Mouse (Mus musculus) gastrocnemius, adult 2 months (tissue): ENCODE results near the gene Ankdd1a. TPM values are rescaled to one million over a fixed set of nuclear protein-coding genes. Genes with fewer than 3 reads are reported as not detected.
A peak's percentile ranks its signal among the peaks of the same experiment; 100 is the strongest.

Experiments used
- DNase-seq: peaks from one replicate; pipeline ENCODE4 v3.0.0; 2022
- H3K27ac ChIP-seq: fragments of 200-600 bp; 2 replicates; pipeline ENCODE4 v1.8.1; 2022; ENCODE audit warnings: mild to moderate bottlenecking
- H3K4me3 ChIP-seq: fragments of 200-600 bp; 2 replicates; pipeline ENCODE4 v1.8.1; 2022; ENCODE audit warnings: mild to moderate bottlenecking, moderate library complexity
- CTCF ChIP-seq: fragments of 200-600 bp; IDR thresholded peaks from 2 replicates; pipeline ENCODE4 v1.8.1; 2022; ENCODE audit warnings: antibody characterized with exemption, mild to moderate bottlenecking, moderate library complexity
- intact Hi-C: fragments of 180-260 bp; cut with DNase I; formaldehyde crosslinking; loops from one replicate; pipeline ENCODE4 v1.15.1; 2025
- total RNA-seq, 2 experiments: library from RNA; stranded (reverse); gene quantifications; 2 replicates each; pipeline ENCODE4 v1.2.3; 2021

The Ankdd1a gene
- total RNA-seq, 2 experiments from 2014 or later: not detected

DNA sequence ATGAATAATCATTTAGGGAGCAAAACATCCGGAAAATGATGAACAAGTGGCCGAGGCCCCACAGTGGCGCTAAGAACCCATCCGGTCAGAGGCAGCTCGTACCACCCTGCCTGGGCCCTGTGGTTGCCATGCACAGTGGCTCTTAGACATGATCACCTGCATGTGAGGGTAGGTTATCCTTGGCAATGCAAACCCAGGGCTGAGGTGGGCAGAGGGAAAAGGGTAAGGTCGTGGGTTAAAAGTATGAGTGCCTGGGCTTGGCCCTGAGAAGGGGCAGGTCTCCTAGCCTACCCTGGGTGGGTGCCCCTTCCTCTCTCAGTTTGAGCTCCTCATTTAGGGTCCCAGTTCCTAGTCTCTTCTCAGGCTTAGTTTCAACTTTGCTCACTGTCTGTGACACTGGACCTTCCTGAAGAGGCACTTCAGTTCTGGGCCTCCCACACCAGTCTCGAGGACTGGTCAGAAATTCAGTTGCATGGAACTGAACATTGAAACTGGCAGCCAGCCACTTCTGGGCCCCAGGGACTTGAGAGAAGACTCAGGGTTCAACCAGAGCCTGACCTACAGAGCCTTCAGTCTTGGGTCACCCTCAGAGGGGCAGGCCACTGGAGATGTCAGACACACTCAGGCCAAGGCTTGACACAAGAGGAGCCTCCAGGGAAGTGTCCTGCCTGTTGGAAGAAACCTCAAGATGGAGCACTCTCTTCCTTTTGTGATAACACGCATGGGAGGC lies 18.1 kb upstream of the Ankdd1a start:
- no peak for TF ChIP-seq CTCF
- H3K27ac ChIP-seq: no peak overlapping the region
- no peak overlapping the region for H3K4me3 ChIP-seq
- peak; percentile 66 for DNase-seq
- intact Hi-C loops: no loop called here

DNA sequence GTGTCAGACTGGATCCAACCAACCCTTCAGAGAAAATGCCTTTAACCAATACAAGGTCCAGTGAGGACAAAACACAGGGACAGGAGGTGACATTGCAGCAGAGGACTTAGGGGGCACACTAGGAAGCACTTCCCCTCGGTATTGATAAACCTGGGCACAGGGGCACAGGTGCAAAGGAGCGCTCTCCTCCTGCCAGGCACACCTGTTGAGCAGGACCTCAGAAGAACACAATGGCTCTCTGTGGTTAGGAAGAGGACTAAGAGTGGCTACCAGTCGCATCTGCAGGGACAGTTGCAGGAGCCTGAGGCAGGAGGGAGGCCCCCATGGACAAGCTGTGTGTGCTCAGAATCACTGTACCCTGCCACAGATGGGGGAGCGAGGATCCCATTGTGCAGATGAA lies 16.5 kb upstream of the Ankdd1a start:
- intact Hi-C loops: no loop called here
- Histone ChIP-seq H3K27ac (peak overlapping the region; percentile 32; the same call in 1 of the 2 replicates), H3K4me3 (no peak overlapping the region)
- DNase-seq: no peak
- no peak for TF ChIP-seq CTCF

DNA sequence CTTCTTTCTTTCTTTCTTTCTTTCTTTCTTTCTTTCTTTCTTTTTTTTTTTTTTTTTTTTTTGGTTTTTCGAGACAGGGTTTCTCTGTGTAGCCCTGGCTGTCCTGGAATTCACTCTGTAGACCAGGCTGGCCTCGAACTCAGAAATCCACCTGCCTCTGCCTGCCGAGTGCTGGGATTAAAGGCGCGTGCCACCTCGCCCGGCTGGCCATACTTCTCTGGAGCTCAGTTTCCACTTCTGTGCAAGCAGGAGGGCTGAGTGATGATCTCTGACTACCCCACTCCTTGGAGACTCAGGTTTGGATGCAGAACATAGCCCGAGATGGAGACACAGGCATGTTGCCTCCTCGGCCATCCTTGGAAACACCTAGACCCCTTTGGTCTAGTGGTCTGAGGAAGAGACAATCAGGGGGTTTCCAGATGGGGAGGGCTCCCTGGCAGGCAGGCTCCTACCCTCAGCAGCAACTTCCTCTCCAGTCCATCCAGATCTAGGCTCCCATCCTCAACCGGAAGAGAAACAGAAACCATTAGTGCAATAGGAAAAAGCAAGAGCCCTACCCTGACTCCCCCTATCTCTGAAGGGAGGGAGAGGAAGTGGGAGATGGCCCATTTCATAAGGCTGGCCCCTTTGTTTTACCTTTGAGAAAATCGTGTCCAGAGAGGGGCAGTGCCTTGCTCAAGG lies 15.9 kb upstream of the Ankdd1a start:
- Histone ChIP-seq H3K27ac (peak overlapping the region; percentile 54), H3K4me3 (no peak overlapping the region)
- TF ChIP-seq CTCF: no peak
- intact Hi-C loops: no loop called here
- DNase-seq: no peak

DNA sequence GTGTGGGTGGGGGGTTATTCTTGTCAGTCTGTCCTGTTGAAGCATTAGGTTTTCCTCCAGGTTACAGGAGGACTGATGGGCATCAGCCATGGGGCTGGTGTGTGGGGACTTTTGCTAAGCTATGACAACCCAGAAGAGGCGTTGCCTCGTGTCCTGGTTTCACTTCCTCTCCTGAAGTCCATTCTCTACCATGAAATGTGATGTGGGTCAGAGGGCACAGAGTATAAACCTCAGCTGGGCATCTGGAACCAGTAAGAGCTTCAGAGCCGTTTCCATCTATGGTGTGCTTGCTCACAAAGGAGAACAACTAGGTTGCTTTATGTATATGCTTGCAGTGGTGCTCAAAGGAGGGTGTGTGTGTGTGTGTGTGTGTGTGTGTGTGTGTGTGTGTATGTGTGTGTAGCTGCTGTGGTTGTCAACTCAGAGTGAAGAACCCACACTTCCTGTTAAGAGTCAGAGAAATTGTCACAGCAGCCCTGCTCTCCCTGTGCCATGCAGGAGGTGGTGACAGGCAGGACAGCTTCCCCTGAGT lies 15.3 kb upstream of the Ankdd1a start:
- DNase-seq: peak; percentile 29
- intact Hi-C loops: no loop called here
- Histone ChIP-seq H3K27ac (no peak overlapping the region), H3K4me3 (no peak overlapping the region)
- no peak for TF ChIP-seq CTCF

DNA sequence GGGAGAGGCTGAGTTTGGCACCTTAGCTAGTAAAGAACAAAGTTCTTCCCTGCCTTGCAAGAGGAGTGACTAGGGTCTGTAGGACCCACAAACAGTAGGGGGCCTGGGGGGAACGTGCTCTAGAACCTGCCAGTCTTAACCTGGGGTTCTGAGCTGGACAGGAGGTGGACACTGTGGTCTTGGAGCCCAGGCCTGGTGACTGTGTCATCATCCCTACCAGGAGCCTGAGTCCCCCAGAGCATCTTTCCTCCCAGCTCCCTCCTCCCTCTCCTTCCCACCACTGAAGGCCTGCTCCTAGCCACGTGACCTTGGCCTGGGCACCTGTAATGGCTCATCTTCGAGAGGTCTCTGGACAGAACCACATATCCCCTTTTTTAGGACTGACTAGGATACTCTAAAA lies 14.1 kb upstream of the Ankdd1a start:
- Histone ChIP-seq H3K4me3 (no peak overlapping the region), H3K27ac (no peak overlapping the region)
- intact Hi-C loops: no loop called here
- TF ChIP-seq CTCF: no peak
- DNase-seq: no peak

DNA sequence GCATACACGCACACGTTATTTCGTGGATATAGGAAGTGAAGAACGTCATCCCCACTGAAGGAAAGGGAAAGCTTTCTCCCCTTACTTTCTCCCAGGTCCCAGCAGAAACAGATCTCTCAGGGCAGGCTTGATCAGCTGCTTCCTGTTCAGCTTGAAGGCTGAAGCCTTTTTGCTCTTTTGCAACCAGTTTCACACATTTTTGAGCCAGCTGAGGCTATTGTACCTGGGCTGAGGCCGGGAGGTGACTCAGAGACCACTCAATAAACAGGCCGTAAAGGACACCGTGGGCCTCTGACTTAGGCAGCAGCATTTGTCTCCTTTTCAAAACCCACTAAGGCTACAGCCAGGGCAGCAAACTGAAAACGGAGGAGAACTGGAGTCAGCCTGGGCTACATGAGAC lies 13.0 kb upstream of the Ankdd1a start:
- Histone ChIP-seq H3K27ac (peak overlapping the region; percentile 24; the same call in 1 of the 2 replicates), H3K4me3 (no peak overlapping the region)
- DNase-seq: no peak
- TF ChIP-seq CTCF: no peak
- intact Hi-C loops: no loop called here

DNA sequence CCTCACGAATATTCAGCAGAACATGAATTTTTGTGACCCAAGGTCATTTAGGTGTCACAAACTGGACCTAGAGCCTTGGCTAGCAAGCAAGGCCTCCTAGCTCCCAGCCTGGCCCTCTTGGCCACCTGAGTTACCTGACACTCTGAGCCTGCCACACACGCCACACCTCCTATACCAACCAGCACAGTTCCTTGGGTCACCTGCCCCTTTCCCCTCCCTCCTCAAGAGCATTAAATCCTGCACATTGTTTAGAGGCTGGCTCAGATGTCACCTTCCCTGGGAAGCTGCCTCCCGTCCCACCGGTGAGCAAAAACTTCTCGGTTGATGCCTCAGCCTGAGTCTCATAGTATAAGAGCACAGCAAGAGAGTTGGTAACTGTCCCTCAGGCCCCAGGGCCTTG lies 11.3 kb upstream of the Ankdd1a start:
- TF ChIP-seq CTCF: no peak
- Histone ChIP-seq H3K27ac (no peak overlapping the region), H3K4me3 (no peak overlapping the region)
- DNase-seq: no peak
- intact Hi-C loops: no loop called here

DNA sequence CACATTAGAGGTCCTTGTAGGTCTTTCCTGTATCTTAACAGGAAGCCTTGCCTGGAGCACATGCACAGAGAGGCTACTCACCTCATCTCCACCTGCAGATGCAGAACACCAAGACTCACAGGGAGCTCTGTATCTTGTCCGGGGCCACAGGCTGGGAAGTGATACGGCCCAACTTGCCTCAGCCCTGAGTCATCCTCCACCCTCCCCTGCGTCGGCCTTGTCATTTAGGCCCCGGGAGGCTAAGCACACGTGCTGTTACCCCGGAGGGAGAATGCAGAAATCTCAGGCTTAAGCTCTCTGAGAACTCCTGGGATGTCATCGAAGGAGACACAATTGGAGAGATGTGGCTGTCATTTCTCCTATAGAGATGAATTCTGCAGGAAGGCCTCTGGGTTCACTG lies 9.7 kb upstream of the Ankdd1a start:
- intact Hi-C loops: loop anchor here (10.0 kb wide), 1 partner anchor 135 kb away; the partner anchor contains the start of gene Oaz2
- no peak for DNase-seq
- no peak overlapping the region for H3K4me3 ChIP-seq
- no peak for TF ChIP-seq CTCF
- H3K27ac ChIP-seq: no peak overlapping the region

DNA sequence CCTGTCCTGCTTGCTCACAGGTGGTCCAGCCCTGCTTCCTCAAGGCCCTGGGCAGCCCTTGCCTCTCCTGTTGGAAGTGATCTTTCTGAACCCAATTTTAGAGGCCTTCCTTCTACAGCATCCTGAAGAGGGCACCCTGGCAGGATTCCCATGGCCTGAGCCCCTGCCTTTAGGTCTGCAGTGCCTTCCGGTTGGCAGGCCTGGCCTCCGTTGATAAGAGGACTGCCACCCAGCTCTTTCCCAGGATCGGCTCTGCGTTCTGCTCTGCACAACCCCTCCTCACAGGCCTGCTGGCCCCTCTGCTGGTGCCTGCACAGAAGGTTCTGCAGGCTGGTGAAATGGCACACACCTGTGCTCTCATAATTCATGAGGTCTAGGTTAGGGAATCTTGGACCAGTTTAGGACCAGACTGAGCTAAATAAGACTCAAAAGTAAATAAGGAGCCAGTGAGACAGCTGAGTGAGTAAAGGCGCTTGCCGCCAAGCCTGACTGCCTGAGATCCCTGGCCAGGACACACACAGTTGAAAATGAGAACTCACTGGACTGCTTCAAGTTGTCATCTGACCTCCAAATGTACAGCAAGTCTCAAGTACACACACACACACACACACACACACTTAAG lies 8.5 kb upstream of the Ankdd1a start:
- Histone ChIP-seq H3K4me3 (no peak overlapping the region), H3K27ac (peak overlapping the region; percentile 65)
- no peak for TF ChIP-seq CTCF
- DNase-seq: peak; percentile 63
- intact Hi-C loops: loop anchor here (10.0 kb wide), 1 partner anchor 136 kb away; the partner anchor contains the start of gene Oaz2

DNA sequence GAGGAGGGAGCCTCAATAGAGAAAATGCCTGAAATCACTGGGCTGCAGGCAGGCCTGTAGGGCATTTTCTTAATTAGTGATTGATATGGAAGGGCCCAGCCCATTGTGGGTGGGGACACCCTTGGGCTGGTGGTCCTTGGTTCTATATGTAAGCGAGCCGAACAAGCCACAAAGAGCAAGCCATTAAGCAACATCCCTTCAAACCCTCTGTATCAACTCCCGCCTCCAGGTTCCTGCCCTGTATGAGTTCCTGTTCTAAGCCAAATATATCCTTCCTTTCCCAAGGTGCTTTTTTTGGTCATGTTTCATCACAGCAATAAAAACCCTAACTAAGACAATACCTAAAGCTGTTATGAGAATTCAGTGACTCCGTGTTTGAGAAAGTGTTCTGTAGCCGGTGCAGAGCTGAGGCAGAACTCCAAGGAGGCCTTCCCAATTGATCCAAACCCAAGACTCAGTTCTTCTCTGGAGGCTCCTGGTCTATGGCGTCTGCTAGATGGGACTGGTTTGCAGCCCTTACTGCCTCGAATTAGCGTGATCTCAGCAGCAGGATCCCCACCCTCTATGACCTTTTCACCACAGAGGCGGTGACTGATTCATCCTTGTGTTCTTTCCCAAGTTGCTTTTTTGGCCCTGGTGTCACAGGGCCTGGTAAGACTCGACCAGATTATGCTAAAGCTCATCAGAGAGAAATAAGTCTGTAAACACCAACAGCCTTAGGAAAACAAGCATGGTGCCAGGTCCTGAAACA lies 5.6 kb upstream of the Ankdd1a start:
- intact Hi-C loops: loop anchor here (10.0 kb wide), 1 partner anchor 139 kb away; the partner anchor contains the start of gene Oaz2
- Histone ChIP-seq H3K4me3 (no peak overlapping the region), H3K27ac (peak overlapping the region; percentile 64)
- DNase-seq: peak; percentile 44
- no peak for TF ChIP-seq CTCF

DNA sequence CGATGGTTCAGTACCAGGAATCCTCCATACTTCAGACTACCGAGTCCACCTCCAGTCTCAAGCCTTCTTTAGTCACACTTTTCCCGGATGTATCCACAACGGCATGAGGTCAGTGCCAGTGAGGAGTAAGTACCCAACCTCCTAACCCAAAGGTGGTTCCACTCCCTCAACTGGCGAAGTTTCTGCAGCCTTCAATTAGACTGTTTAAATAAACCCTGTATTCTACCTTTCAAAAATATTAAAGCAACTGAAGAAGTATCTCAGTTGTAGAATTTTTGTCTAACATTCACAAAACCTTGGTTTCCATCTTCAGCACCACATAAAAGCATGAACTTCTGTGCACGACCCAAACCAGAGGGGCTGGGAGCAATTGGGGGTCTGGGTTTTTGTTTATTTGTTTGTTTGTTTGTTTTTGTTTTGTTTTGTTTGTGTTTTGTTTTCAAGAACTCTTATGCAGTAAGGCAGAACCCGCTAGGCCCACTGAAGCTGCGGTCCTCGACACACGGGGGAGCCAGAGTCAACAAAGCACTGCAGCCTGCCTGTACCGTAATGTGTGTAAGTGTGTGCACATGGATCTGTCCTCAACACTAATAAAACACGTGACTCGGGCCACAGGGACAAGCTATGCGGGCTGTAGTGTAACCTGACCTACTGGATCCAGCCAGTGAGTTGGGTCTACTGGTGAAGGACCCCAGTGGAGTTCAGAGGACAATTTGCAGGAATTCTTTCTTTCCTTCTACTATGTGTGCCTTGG lies 3.8 kb upstream of the Ankdd1a start:
- DNase-seq: peak; percentile 86
- Histone ChIP-seq H3K27ac (no peak overlapping the region; the same call in 1 of the 2 replicates), H3K4me3 (no peak overlapping the region)
- intact Hi-C loops: loop anchor here (1.0 to 10.0 kb wide), 2 partner anchors 57 to 141 kb away; partner anchors contain the start of genes Oaz2 and Plekho2
- TF ChIP-seq CTCF: peak; percentile 99
